Comparison of ENCODE assay signal across 18 mouse cellular contexts in the genomic region with DNA sequence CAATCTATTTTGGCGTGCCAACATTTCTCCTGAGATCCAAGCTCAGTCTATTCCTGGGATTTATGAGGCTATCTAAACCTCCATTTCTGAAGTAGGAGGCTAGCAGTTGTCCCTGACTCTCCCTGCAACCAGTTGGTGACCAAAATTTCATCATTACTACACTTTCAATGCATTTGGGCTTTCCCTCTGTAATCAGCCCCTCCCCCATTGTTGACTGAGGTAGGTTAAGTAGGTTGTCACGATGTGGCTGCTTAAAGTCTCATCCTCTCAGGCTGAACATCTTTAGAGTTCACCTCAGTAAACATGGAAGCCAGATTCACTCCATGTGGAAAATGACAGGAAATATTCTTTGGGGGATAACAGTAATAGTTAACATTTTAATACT.
"Had no signal": no experiment of that assay in that cellular context is flagged by ENCODE, and none has a peak within 500 bp of the region (broad histone marks: within the 10 kb centered on the region; RNA-seq: fewer than 3 reads in every experiment).

No protein-coding gene starts in this region.

- H3K4me1 ChIP-seq: limb, embryonic 12.5 days had no signal

- H3K27me3 ChIP-seq: limb, embryonic 12.5 days; limb, embryonic 15.5 days; liver, embryonic 12.5 days; liver, embryonic 15.5 days; midbrain, embryonic 12.5 days had no signal

- DNase-seq: kidney, adult 2 months; kidney, postnatal 25 days; layer of hippocampus, postnatal 36 days; left cerebral cortex, postnatal 4 days; lung, adult 2 months; thymus, adult 18-20 months; thymus, postnatal 36 days had no signal

- H3K27ac ChIP-seq: kidney, postnatal 0 days; left cerebral cortex, adult 2 months; limb, embryonic 12.5 days; limb, embryonic 15.5 days; liver, embryonic 12.5 days; liver, embryonic 15.5 days; macrophage; midbrain, embryonic 12.5 days had no signal

- H3K4me2 ChIP-seq: limb, embryonic 12.5 days; limb, embryonic 15.5 days; liver, embryonic 12.5 days; liver, embryonic 15.5 days; midbrain, embryonic 12.5 days had no signal

- ATAC-seq: intestine, postnatal 0 days; liver, embryonic 12.5 days; midbrain, embryonic 16.5 days had no signal

- H3K4me3 ChIP-seq: left cerebral cortex, adult 2 months; limb, embryonic 12.5 days; limb, embryonic 15.5 days; liver, embryonic 12.5 days; liver, embryonic 15.5 days; midbrain, embryonic 12.5 days; myocyte had no signal

- H3K9ac ChIP-seq: limb, embryonic 12.5 days; limb, embryonic 15.5 days; liver, embryonic 12.5 days; liver, embryonic 15.5 days; midbrain, embryonic 12.5 days had no signal

- H3K9me3 ChIP-seq: limb, embryonic 12.5 days; limb, embryonic 15.5 days; liver, embryonic 12.5 days; liver, embryonic 15.5 days; midbrain, embryonic 12.5 days had no signal

- H3K36me3 ChIP-seq: limb, embryonic 12.5 days; limb, embryonic 15.5 days; liver, embryonic 12.5 days; liver, embryonic 15.5 days; midbrain, embryonic 12.5 days had no signal
